Mouse (Mus musculus) forebrain, embryonic 14.5 days (tissue): ENCODE measurements around the gene Cd2ap. TPM values are rescaled to one million over a fixed set of nuclear protein-coding genes. Genes with fewer than 3 reads are reported as not detected.

ENCODE experiments used
- ATAC-seq: fragments of 200-750 bp; cut with Nextera tagmentation; 2 replicates; pipeline ENCODE4 v1.8.0; 2017; ENCODE audit warnings: mild to moderate bottlenecking, moderate library complexity
- DNase-seq: peaks from one replicate; pipeline ENCODE4 v3.0.0-alpha.2; 2015; ENCODE audit warnings: low spot score
- H3K27ac ChIP-seq: fragments of 300-500 bp; sonication (generic); 2 replicates; pipeline ENCODE4 v1.5.1; 2014; ENCODE audit warnings: low read depth, mild to moderate bottlenecking, control low read depth, low read length, moderate library complexity
- H3K27me3 ChIP-seq: fragments of 300-500 bp; sonication (generic); replicated peaks from 2 replicates; pipeline ENCODE4 v1.6.1; 2014; ENCODE audit warnings: low read length, control low read depth, mixed read lengths; ENCODE audit not compliant: control insufficient read depth, insufficient read depth
- H3K36me3 ChIP-seq: fragments of 300-500 bp; sonication (generic); 2 replicates; pipeline ENCODE4 v1.6.1; 2014; ENCODE audit warnings: low read length, control low read depth; ENCODE audit not compliant: control insufficient read depth, insufficient read depth
- H3K4me1 ChIP-seq: fragments of 300-500 bp; sonication (generic); 2 replicates; pipeline ENCODE4 v1.6.1; 2014; ENCODE audit warnings: antibody characterized with exemption, low read length, control low read depth; ENCODE audit not compliant: control insufficient read depth, insufficient read depth
- H3K4me2 ChIP-seq: fragments of 300-500 bp; sonication (generic); 2 replicates; pipeline ENCODE4 v1.6.1; 2014; ENCODE audit warnings: mild to moderate bottlenecking, control low read depth, low read length
- H3K4me3 ChIP-seq: fragments of 300-500 bp; sonication (generic); 2 replicates; pipeline ENCODE4 v1.5.1; 2014; ENCODE audit warnings: low read depth, low read length, control low read depth
- H3K9ac ChIP-seq: fragments of 300-500 bp; sonication (generic); 2 replicates; pipeline ENCODE4 v1.6.1; 2014; ENCODE audit warnings: mild to moderate bottlenecking, low read length, control low read depth, moderate library complexity
- H3K9me3 ChIP-seq: fragments of 300-500 bp; sonication (generic); replicated peaks from 2 replicates; pipeline ENCODE4 v1.6.1; 2016; ENCODE audit warnings: low read length, control low read depth, mixed read lengths; ENCODE audit not compliant: control insufficient read depth
- WGBS: fragments of 180-500 bp; shearing (Covaris S2); extraction: QIAGEN DNeasy Blood & Tissue Kit; methylation state at CpG from one replicate; pipeline ENCODE4 v1.1.7; 2014; 5-methylcytosine and 5-hydroxymethylcytosine counted together
- polyA plus RNA-seq: library from polyadenylated mRNA; unstranded; fragments of >200 nt; fragmentation: Nextera tagmentation; extraction: Ambion mirVana; gene quantifications from 2 replicates; pipeline ENCODE4 v1.2.1, GENCODE M21; 2014

Cd2ap gene
- polyA plus RNA-seq = 5.0 and 7.2 TPM in 2 replicates

- ATAC-seq (peak; percentile 97), DNase-seq (peak; percentile 94)
- peak within 1 kb of the TSS; percentile 85 for H3K27ac ChIP-seq
- no peaks in the 10 kb centered on the region for H3K9me3 ChIP-seq
- H3K4me2 ChIP-seq = peak within 1 kb of the TSS; percentile 62
- peak within 1 kb of the TSS; percentile 81 for H3K4me3 ChIP-seq
- no peaks in the 10 kb centered on the region for H3K27me3 ChIP-seq
- H3K9ac ChIP-seq = peak within 1 kb of the TSS; percentile 94
- H3K4me1 ChIP-seq = peaks cover 3% of the 10 kb centered on the region; the same call in 1 of the 2 replicates
- no peaks in the 10 kb centered on the region for H3K36me3 ChIP-seq
- under 1% methylated on average over 94 of the region's 94 CpGs for WGBS
These were observed at the start of gene Cd2ap for GRCm38 (mm10) chr17:42876001-42876903. Cd2ap (minus strand) TSS chr17:42876665.

GRCm38 (mm10) chr17:42924731-42925130 is 48.3 kb upstream of the Cd2ap start:
- no peak for DNase-seq
- no peak for ATAC-seq
- H3K27ac ChIP-seq = no peak overlapping the region
- no peak overlapping the region for H3K4me2 ChIP-seq
- H3K36me3 ChIP-seq = no peaks in the 10 kb centered on the region
- H3K4me1 ChIP-seq = no peaks in the 10 kb centered on the region
- no peaks in the 10 kb centered on the region for H3K9me3 ChIP-seq
- no peaks in the 10 kb centered on the region for H3K27me3 ChIP-seq
- WGBS = 94% methylated on average over 5 of the region's 5 CpGs
- H3K9ac ChIP-seq = no peak overlapping the region
- H3K4me3 ChIP-seq = no peak overlapping the region

- ATAC-seq = no peak
- no peak for DNase-seq
- Histone ChIP-seq H3K4me1 (no peaks in the 10 kb centered on the region), H3K9me3 (no peaks in the 10 kb centered on the region), H3K4me2 (no peak overlapping the region), H3K9ac (no peak overlapping the region), H3K27me3 (no peaks in the 10 kb centered on the region), H3K27ac (no peak overlapping the region), H3K4me3 (no peak overlapping the region), H3K36me3 (no peaks in the 10 kb centered on the region)
- WGBS = 77% methylated on average over 9 of the region's 9 CpGs
These were observed 42.3 kb upstream of the Cd2ap start for GRCm38 (mm10) chr17:42918810-42919209.

- WGBS = 85% methylated on average over 7 of the region's 7 CpGs
These were observed 38.3 kb upstream of the Cd2ap start for GRCm38 (mm10) chr17:42914726-42915125.

GRCm38 (mm10) chr17:42912193-42912592 is 35.7 kb upstream of the Cd2ap start:
- no peak for ATAC-seq
- H3K36me3 ChIP-seq = no peaks in the 10 kb centered on the region
- DNase-seq = no peak
- WGBS = 84% methylated on average over 6 of the region's 6 CpGs
- H3K4me3 ChIP-seq = no peak overlapping the region
- no peaks in the 10 kb centered on the region for H3K27me3 ChIP-seq
- H3K9me3 ChIP-seq = no peaks in the 10 kb centered on the region
- H3K4me1 ChIP-seq = no peaks in the 10 kb centered on the region
- no peak overlapping the region for H3K4me2 ChIP-seq
- H3K27ac ChIP-seq = no peak overlapping the region
- no peak overlapping the region for H3K9ac ChIP-seq

More at GRCm38 (mm10) chr17:42914726-42915125, 38.3 kb upstream of the Cd2ap start:
- ATAC-seq = no peak
- Histone ChIP-seq H3K36me3 (no peaks in the 10 kb centered on the region), H3K4me1 (no peaks in the 10 kb centered on the region), H3K9ac (no peak overlapping the region), H3K4me2 (no peak overlapping the region), H3K4me3 (no peak overlapping the region), H3K27ac (no peak overlapping the region), H3K27me3 (no peaks in the 10 kb centered on the region), H3K9me3 (no peaks in the 10 kb centered on the region)
- no peak for DNase-seq

GRCm38 (mm10) chr17:42910476-42910875 is 34.0 kb upstream of the Cd2ap start:
- Histone ChIP-seq H3K4me1 (no peaks in the 10 kb centered on the region), H3K36me3 (no peaks in the 10 kb centered on the region), H3K27me3 (no peaks in the 10 kb centered on the region), H3K27ac (no peak overlapping the region), H3K9ac (no peak overlapping the region), H3K4me2 (no peak overlapping the region), H3K4me3 (no peak overlapping the region), H3K9me3 (no peaks in the 10 kb centered on the region)
- DNase-seq = no peak
- ATAC-seq = no peak
- 86% methylated on average over 3 of the region's 3 CpGs for WGBS

GRCm38 (mm10) chr17:42909376-42909775 is 32.9 kb upstream of the Cd2ap start:
- 87% methylated on average over 9 of the region's 9 CpGs for WGBS

GRCm38 (mm10) chr17:42908744-42909370 is 32.4 kb upstream of the Cd2ap start:
- no peak for ATAC-seq
- Histone ChIP-seq H3K36me3 (no peaks in the 10 kb centered on the region), H3K4me1 (no peaks in the 10 kb centered on the region), H3K4me3 (no peak overlapping the region), H3K27me3 (no peaks in the 10 kb centered on the region), H3K27ac (no peak overlapping the region), H3K9ac (no peak overlapping the region), H3K9me3 (no peaks in the 10 kb centered on the region), H3K4me2 (no peak overlapping the region)
- DNase-seq = no peak
- 83% methylated on average over 9 of the region's 9 CpGs for WGBS

More at GRCm38 (mm10) chr17:42909376-42909775, 32.9 kb upstream of the Cd2ap start:
- Histone ChIP-seq H3K9ac (no peak overlapping the region), H3K27ac (no peak overlapping the region), H3K36me3 (no peaks in the 10 kb centered on the region), H3K9me3 (no peaks in the 10 kb centered on the region), H3K4me1 (no peaks in the 10 kb centered on the region), H3K4me3 (no peak overlapping the region), H3K27me3 (no peaks in the 10 kb centered on the region), H3K4me2 (no peak overlapping the region)
- no peak for ATAC-seq
- no peak for DNase-seq

- Histone ChIP-seq H3K4me1 (no peaks in the 10 kb centered on the region), H3K27ac (no peak overlapping the region), H3K36me3 (no peaks in the 10 kb centered on the region), H3K9ac (no peak overlapping the region), H3K9me3 (no peaks in the 10 kb centered on the region), H3K4me2 (no peak overlapping the region), H3K4me3 (no peak overlapping the region), H3K27me3 (no peaks in the 10 kb centered on the region)
- WGBS = 85% methylated on average over 3 of the region's 3 CpGs
- no peak for DNase-seq
- no peak for ATAC-seq
These were observed 31.7 kb upstream of the Cd2ap start for GRCm38 (mm10) chr17:42908136-42908535.
